Mouse (Mus musculus): ENCODE measurements around the gene Nelfe. TPM values are rescaled to one million over a fixed set of nuclear protein-coding genes. Genes with fewer than 3 reads are reported as not detected.
"Not testable (repeated sequence)": the region's sequence is repeated elsewhere in the genome, so short reads cannot be mapped to it uniquely, and the experiment has no call there.

Gene Nelfe
- polyA plus RNA-seq, 1 experiment from 2014 or later: 79.8 TPM

DNA sequence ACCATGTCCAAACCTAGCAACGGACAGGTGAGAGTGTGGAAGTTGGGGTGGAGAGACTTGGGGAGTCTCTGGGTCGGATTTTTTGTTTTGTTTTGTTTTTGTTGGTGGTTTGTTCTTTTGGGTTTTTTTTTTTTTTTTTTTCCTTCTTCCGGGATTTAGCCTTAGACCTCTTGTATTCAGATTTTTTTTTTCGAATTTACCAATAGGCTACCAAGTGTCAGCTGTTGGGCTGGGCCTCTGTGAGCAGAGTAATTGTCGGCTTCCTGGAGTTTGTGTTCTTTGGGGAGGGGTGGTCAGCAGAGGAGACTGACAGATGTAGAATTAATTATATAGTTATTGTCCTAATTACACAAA lies 49.7 kb downstream of the Nelfe start:
- peak overlapping the region; percentile 93 for H3K4me3 ChIP-seq (ENCODE audit: low read depth, low read length)
- peaks cover 13% of the 10 kb centered on the region for H3K36me3 ChIP-seq (ENCODE audit: control insufficient read depth, insufficient read depth, low read length)
- peak overlapping the region; percentile 93 for H3K4me2 ChIP-seq (ENCODE audit: low read length)
- peaks cover 37% of the 10 kb centered on the region for H3K4me1 ChIP-seq (ENCODE audit: control insufficient read depth, insufficient read depth, low read length)
- H3K9ac ChIP-seq (ENCODE audit: low read depth, low read length): peak overlapping the region; percentile 95
- no peaks in the 10 kb centered on the region for H3K27me3 ChIP-seq (ENCODE audit: control insufficient read depth, insufficient read depth, low read depth, low read length)
- H3K27ac ChIP-seq (ENCODE audit: low read length): no peak overlapping the region
- H3K9me3 ChIP-seq (replicated peaks; ENCODE audit: control insufficient read depth, low read length, poor library complexity, severe bottlenecking): no peaks in the 10 kb centered on the region
- 2% methylated on average over 5 of the region's 5 CpGs for WGBS
- ATAC-seq: no peak

- not testable (repeated sequence) for H3K4me3 ChIP-seq (ENCODE audit: low read depth, low read length); H3K27ac ChIP-seq (ENCODE audit: low read length); H3K9ac ChIP-seq (ENCODE audit: low read depth, low read length); ATAC-seq; H3K4me2 ChIP-seq (ENCODE audit: low read length); H3K9me3 ChIP-seq (replicated peaks; ENCODE audit: control insufficient read depth, low read length, poor library complexity, severe bottlenecking); H3K27me3 ChIP-seq (ENCODE audit: control insufficient read depth, insufficient read depth, low read depth, low read length)
- Histone ChIP-seq H3K4me1 (ENCODE audit: control insufficient read depth, insufficient read depth, low read length) (peaks cover 30% of the 10 kb centered on the region), H3K36me3 (ENCODE audit: control insufficient read depth, insufficient read depth, low read length) (peaks cover 21% of the 10 kb centered on the region)
These were observed 50.6 kb downstream of the Nelfe start for GRCm38 (mm10) chr17:34900826-34901225.

DNA sequence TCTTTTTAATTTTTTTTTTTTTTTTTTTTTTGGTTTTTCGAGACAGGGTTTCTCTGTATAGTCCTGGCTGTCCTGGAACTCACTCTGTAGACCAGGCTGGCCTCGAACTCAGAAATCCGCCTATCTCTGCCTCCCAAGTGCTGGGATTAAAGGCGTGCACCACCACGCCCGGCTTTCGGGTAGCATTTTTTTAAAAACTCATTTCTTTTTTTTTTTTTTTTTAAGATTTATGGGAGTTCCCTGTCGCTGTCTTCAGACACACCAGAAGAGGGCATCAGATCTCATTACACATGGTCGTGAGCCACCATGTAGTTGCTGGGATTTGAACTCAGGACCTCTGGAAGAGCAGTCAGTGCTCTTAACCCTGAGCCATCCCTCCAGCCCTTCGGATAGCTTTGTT lies 51.8 kb downstream of the Nelfe start:
- Histone ChIP-seq H3K36me3 (ENCODE audit: control insufficient read depth, insufficient read depth, low read length) (peaks cover 29% of the 10 kb centered on the region), H3K4me1 (ENCODE audit: control insufficient read depth, insufficient read depth, low read length) (peaks cover 19% of the 10 kb centered on the region)
- not testable (repeated sequence) for ATAC-seq; H3K4me2 ChIP-seq (ENCODE audit: low read length); H3K9me3 ChIP-seq (replicated peaks; ENCODE audit: control insufficient read depth, low read length, poor library complexity, severe bottlenecking); H3K9ac ChIP-seq (ENCODE audit: low read depth, low read length); H3K27ac ChIP-seq (ENCODE audit: low read length); H3K4me3 ChIP-seq (ENCODE audit: low read depth, low read length); H3K27me3 ChIP-seq (ENCODE audit: control insufficient read depth, insufficient read depth, low read depth, low read length)
- WGBS: 92% methylated on average over 9 of the region's 10 CpGs

- H3K36me3 ChIP-seq (ENCODE audit: control insufficient read depth, insufficient read depth, low read length): peaks cover 37% of the 10 kb centered on the region
- no peak overlapping the region for H3K4me2 ChIP-seq (ENCODE audit: low read length)
- WGBS: 91% methylated on average over 9 of the region's 9 CpGs
- no peaks in the 10 kb centered on the region for H3K9me3 ChIP-seq (replicated peaks; ENCODE audit: control insufficient read depth, low read length, poor library complexity, severe bottlenecking)
- H3K4me3 ChIP-seq (ENCODE audit: low read depth, low read length): no peak overlapping the region
- no peak overlapping the region for H3K9ac ChIP-seq (ENCODE audit: low read depth, low read length)
- peaks cover 11% of the 10 kb centered on the region for H3K4me1 ChIP-seq (ENCODE audit: control insufficient read depth, insufficient read depth, low read length)
- no peak overlapping the region for H3K27ac ChIP-seq (ENCODE audit: low read length)
- H3K27me3 ChIP-seq (ENCODE audit: control insufficient read depth, insufficient read depth, low read depth, low read length): no peaks in the 10 kb centered on the region
- no peak for ATAC-seq
These were observed 52.7 kb downstream of the Nelfe start for GRCm38 (mm10) chr17:34902895-34903294.

Small RNA genes within 50 kb of the gene (microRNA-seq; reads per million reads assigned to microRNA genes)
- gene Mir6970 (not detected), gene Mir6971 (4.8 reads per million, percentile 23 among the genes with 10 or more reads in this experiment), gene Mir6972 (not detected)

Other genes starting within 250 kb of the Nelfe start
- gene Rnf5, start 246.7 kb upstream of the Nelfe start, polyA plus RNA-seq (2015; fragmentation: Nextera tagmentation; extraction: Ambion mirVana): 291 and 298 TPM in 2 replicates
- 118 TPM in 2 replicates for gene Agpat1, start 246.1 kb upstream of the Nelfe start, polyA plus RNA-seq (2015; fragmentation: Nextera tagmentation; extraction: Ambion mirVana)
- 6.1 and 6.3 TPM in 2 replicates for gene Egfl8, start 234.4 kb upstream of the Nelfe start, polyA plus RNA-seq (2015; fragmentation: Nextera tagmentation; extraction: Ambion mirVana)
- 19.9 and 21.0 TPM in 2 replicates for gene Ppt2, start 221.9 kb upstream of the Nelfe start, polyA plus RNA-seq (2015; fragmentation: Nextera tagmentation; extraction: Ambion mirVana)
- 10.3 and 11.5 TPM in 2 replicates for gene Prrt1, start 220.9 kb upstream of the Nelfe start, polyA plus RNA-seq (2015; fragmentation: Nextera tagmentation; extraction: Ambion mirVana)
- gene Fkbpl, start 205.6 kb upstream of the Nelfe start, polyA plus RNA-seq (2015; fragmentation: Nextera tagmentation; extraction: Ambion mirVana): 15.4 and 17.9 TPM in 2 replicates
- 119 and 123 TPM in 2 replicates for gene Atf6b, start 203.2 kb upstream of the Nelfe start, polyA plus RNA-seq (2015; fragmentation: Nextera tagmentation; extraction: Ambion mirVana)
- gene Tnxb, start 179.9 kb upstream of the Nelfe start, polyA plus RNA-seq (2015; fragmentation: Nextera tagmentation; extraction: Ambion mirVana): 0.14 and 0.15 TPM in 2 replicates
- 0.27 and 0.39 TPM in 2 replicates for gene C4b, start 106.5 kb upstream of the Nelfe start, polyA plus RNA-seq (2015; fragmentation: Nextera tagmentation; extraction: Ambion mirVana)
- gene Cyp21a1, start 45.8 kb upstream of the Nelfe start, polyA plus RNA-seq (2015; fragmentation: Nextera tagmentation; extraction: Ambion mirVana): not detected in 2 replicates
- 40.6 and 43.2 TPM in 2 replicates for gene Stk19, start 13.4 kb upstream of the Nelfe start, polyA plus RNA-seq (2015; fragmentation: Nextera tagmentation; extraction: Ambion mirVana)
- 73.1 and 73.2 TPM in 2 replicates for gene Dxo, start 13.4 kb upstream of the Nelfe start, polyA plus RNA-seq (2015; fragmentation: Nextera tagmentation; extraction: Ambion mirVana)
- 62.1 and 62.4 TPM in 2 replicates for gene Skiv2l, start 181 bp upstream of the Nelfe start, polyA plus RNA-seq (2015; fragmentation: Nextera tagmentation; extraction: Ambion mirVana)
- 0.51 and 1.4 TPM in 2 replicates for gene Cfb, start 12.1 kb downstream of the Nelfe start, polyA plus RNA-seq (2015; fragmentation: Nextera tagmentation; extraction: Ambion mirVana)
- 12.4 and 13.1 TPM in 2 replicates for gene Zbtb12, start 29.1 kb downstream of the Nelfe start, polyA plus RNA-seq (2015; fragmentation: Nextera tagmentation; extraction: Ambion mirVana)
- gene Gm20547, start 31.7 kb downstream of the Nelfe start, polyA plus RNA-seq (2015; fragmentation: Nextera tagmentation; extraction: Ambion mirVana): 0.16 TPM in 1 of 2 replicates, not detected in the other
- gene C2, start 47.9 kb downstream of the Nelfe start, polyA plus RNA-seq (2015; fragmentation: Nextera tagmentation; extraction: Ambion mirVana): 1.6 and 2.4 TPM in 2 replicates
- 99.8 and 102 TPM in 2 replicates for gene Ehmt2, start 48.1 kb downstream of the Nelfe start, polyA plus RNA-seq (2015; fragmentation: Nextera tagmentation; extraction: Ambion mirVana)
- gene Slc44a4, start 64.1 kb downstream of the Nelfe start, polyA plus RNA-seq (2015; fragmentation: Nextera tagmentation; extraction: Ambion mirVana): 0.09 TPM in 1 of 2 replicates, not detected in the other
- gene Neu1, start 80.9 kb downstream of the Nelfe start, polyA plus RNA-seq (2015; fragmentation: Nextera tagmentation; extraction: Ambion mirVana): 38.6 and 42.3 TPM in 2 replicates
- 0.24 TPM in 1 of 2 replicates, not detected in the other for gene Hspa1b, start 108.8 kb downstream of the Nelfe start, polyA plus RNA-seq (2015; fragmentation: Nextera tagmentation; extraction: Ambion mirVana)
- gene Gm20481, start 119.5 kb downstream of the Nelfe start, polyA plus RNA-seq (2015; fragmentation: Nextera tagmentation; extraction: Ambion mirVana): not detected in 2 replicates
- 13.4 and 19.3 TPM in 2 replicates for gene Hspa1a, start 121.8 kb downstream of the Nelfe start, polyA plus RNA-seq (2015; fragmentation: Nextera tagmentation; extraction: Ambion mirVana)
- gene Hspa1l, start 122.3 kb downstream of the Nelfe start, polyA plus RNA-seq (2015; fragmentation: Nextera tagmentation; extraction: Ambion mirVana): 2.0 and 2.4 TPM in 2 replicates
- 97.2 and 107 TPM in 2 replicates for gene Lsm2, start 131.5 kb downstream of the Nelfe start, polyA plus RNA-seq (2015; fragmentation: Nextera tagmentation; extraction: Ambion mirVana)
- gene Vars, start 150.6 kb downstream of the Nelfe start, polyA plus RNA-seq (2015; fragmentation: Nextera tagmentation; extraction: Ambion mirVana): 54.8 and 56.5 TPM in 2 replicates
- gene Vwa7, start 166.2 kb downstream of the Nelfe start, polyA plus RNA-seq (2015; fragmentation: Nextera tagmentation; extraction: Ambion mirVana): 0.16 and 0.26 TPM in 2 replicates
- 0.71 and 1.1 TPM in 2 replicates for gene Sapcd1, start 177.6 kb downstream of the Nelfe start, polyA plus RNA-seq (2015; fragmentation: Nextera tagmentation; extraction: Ambion mirVana)
- 1.9 and 2.4 TPM in 2 replicates for gene Msh5, start 196.4 kb downstream of the Nelfe start, polyA plus RNA-seq (2015; fragmentation: Nextera tagmentation; extraction: Ambion mirVana)
- 51.2 and 54.7 TPM in 2 replicates for gene Clic1, start 199.6 kb downstream of the Nelfe start, polyA plus RNA-seq (2015; fragmentation: Nextera tagmentation; extraction: Ambion mirVana)
- gene Ddah2, start 208.6 kb downstream of the Nelfe start, polyA plus RNA-seq (2015; fragmentation: Nextera tagmentation; extraction: Ambion mirVana): 312 and 341 TPM in 2 replicates
- gene Ly6g6c, start 215.0 kb downstream of the Nelfe start, polyA plus RNA-seq (2015; fragmentation: Nextera tagmentation; extraction: Ambion mirVana): 0.30 TPM in 1 of 2 replicates, not detected in the other
- 0.12 and 0.15 TPM in 2 replicates for gene Mpig6b, start 215.8 kb downstream of the Nelfe start, polyA plus RNA-seq (2015; fragmentation: Nextera tagmentation; extraction: Ambion mirVana)
- 0.26 and 0.31 TPM in 2 replicates for gene Ly6g6e, start 226.5 kb downstream of the Nelfe start, polyA plus RNA-seq (2015; fragmentation: Nextera tagmentation; extraction: Ambion mirVana)
- gene Ly6g6d, start 227.7 kb downstream of the Nelfe start, polyA plus RNA-seq (2015; fragmentation: Nextera tagmentation; extraction: Ambion mirVana): 0.57 and 1.5 TPM in 2 replicates
- not detected in 2 replicates for gene Ly6g6f, start 235.2 kb downstream of the Nelfe start, polyA plus RNA-seq (2015; fragmentation: Nextera tagmentation; extraction: Ambion mirVana)
- 105 and 107 TPM in 2 replicates for gene Abhd16a, start 238.9 kb downstream of the Nelfe start, polyA plus RNA-seq (2015; fragmentation: Nextera tagmentation; extraction: Ambion mirVana)

Measured in midbrain, embryonic 16.5 days (tissue).